Mouse (Mus musculus) embryonic facial prominence, embryonic 14.5 days (tissue): ENCODE results near the gene Gls. TPM values are rescaled to one million over a fixed set of nuclear protein-coding genes. Genes with fewer than 3 reads are reported as not detected.

Experiments
- ATAC-seq: fragments of 200-750 bp; cut with Nextera tagmentation; 2 replicates; pipeline ENCODE4 v1.8.0; 2017; ENCODE audit warnings: low read depth, moderate number of reproducible peaks, moderate TSS enrichment
- DNase-seq: peaks from one replicate; pipeline ENCODE4 v3.0.0-alpha.2; 2015; ENCODE audit warnings: low spot score
- H3K27ac ChIP-seq: fragments of 300-500 bp; sonication (generic); replicated peaks from 2 replicates; pipeline ENCODE4 v1.5.1; 2014; ENCODE audit warnings: low read depth, mild to moderate bottlenecking, low read length, moderate library complexity
- H3K27me3 ChIP-seq: fragments of 300-500 bp; sonication (generic); replicated peaks from 2 replicates; pipeline ENCODE4 v1.6.1; 2014; ENCODE audit warnings: low read length; ENCODE audit not compliant: control insufficient read depth, insufficient read depth
- H3K36me3 ChIP-seq: fragments of 300-500 bp; sonication (generic); 2 replicates; pipeline ENCODE4 v1.6.1; 2014; ENCODE audit warnings: low read length, mixed read lengths; ENCODE audit not compliant: control insufficient read depth, insufficient read depth
- H3K4me1 ChIP-seq: fragments of 300-500 bp; sonication (generic); 2 replicates; pipeline ENCODE4 v1.6.1; 2014; ENCODE audit warnings: antibody characterized with exemption, low read length; ENCODE audit not compliant: control insufficient read depth, insufficient read depth
- H3K4me2 ChIP-seq: fragments of 300-500 bp; sonication (generic); 2 replicates; pipeline ENCODE4 v1.6.1; 2014; ENCODE audit warnings: low read depth, mild to moderate bottlenecking, low read length, moderate library complexity, mixed read lengths
- H3K4me3 ChIP-seq: fragments of 300-500 bp; sonication (generic); 2 replicates; pipeline ENCODE4 v1.5.1; 2014; ENCODE audit warnings: low read depth, mild to moderate bottlenecking, low read length
- H3K9ac ChIP-seq: fragments of 300-500 bp; sonication (generic); 2 replicates; pipeline ENCODE4 v1.6.1; 2014; ENCODE audit warnings: low read depth, mild to moderate bottlenecking, low read length, moderate library complexity, mixed read lengths
- H3K9me3 ChIP-seq: fragments of 300-500 bp; sonication (generic); 2 replicates; pipeline ENCODE4 v1.6.1; 2016; ENCODE audit warnings: low read length; ENCODE audit not compliant: control insufficient read depth
- WGBS: fragments of 180-500 bp; shearing (Covaris S2); extraction: QIAGEN DNeasy Blood & Tissue Kit; methylation state at CpG from one replicate; pipeline ENCODE4 v1.1.7; 2014; 5-methylcytosine and 5-hydroxymethylcytosine counted together
- polyA plus RNA-seq: library from polyadenylated mRNA; unstranded; fragments of >200 nt; fragmentation: Nextera tagmentation; extraction: Ambion mirVana; gene quantifications from 2 replicates; pipeline ENCODE4 v1.2.1, GENCODE M21; 2014

Gene Gls
- polyA plus RNA-seq = 38.9 and 39.1 TPM in 2 replicates

GRCm38 (mm10) chr1:52233143-52233713 lies at the start of gene Gls:
TSS of gene Gls (minus strand) at chr1:52233232.
- Histone ChIP-seq H3K4me3 (peak within 1 kb of the TSS; percentile 93), H3K4me2 (peak within 1 kb of the TSS; percentile 87), H3K9ac (peak within 1 kb of the TSS; percentile 94), H3K36me3 (no peaks in the 10 kb centered on the region), H3K9me3 (no peaks in the 10 kb centered on the region), H3K4me1 (peaks cover 18% of the 10 kb centered on the region), H3K27me3 (no peaks in the 10 kb centered on the region), H3K27ac (peak within 1 kb of the TSS; percentile 95)
- DNase-seq (peak; percentile 99), ATAC-seq (peak; percentile 99)
- WGBS = under 1% methylated on average over 25 of the region's 46 CpGs

GRCm38 (mm10) chr1:52279831-52280595 lies 47.0 kb upstream of the Gls start:
- no peak overlapping the region for H3K4me3 ChIP-seq
- no peaks in the 10 kb centered on the region for H3K27me3 ChIP-seq
- no peaks in the 10 kb centered on the region for H3K4me1 ChIP-seq
- no peak overlapping the region for H3K4me2 ChIP-seq
- 64% methylated on average over 7 of the region's 7 CpGs for WGBS
- no peak overlapping the region for H3K9ac ChIP-seq
- no peaks in the 10 kb centered on the region for H3K36me3 ChIP-seq
- H3K9me3 ChIP-seq = no peaks in the 10 kb centered on the region
- no peak overlapping the region for H3K27ac ChIP-seq
- no peak for ATAC-seq
- DNase-seq = no peak

DNA sequence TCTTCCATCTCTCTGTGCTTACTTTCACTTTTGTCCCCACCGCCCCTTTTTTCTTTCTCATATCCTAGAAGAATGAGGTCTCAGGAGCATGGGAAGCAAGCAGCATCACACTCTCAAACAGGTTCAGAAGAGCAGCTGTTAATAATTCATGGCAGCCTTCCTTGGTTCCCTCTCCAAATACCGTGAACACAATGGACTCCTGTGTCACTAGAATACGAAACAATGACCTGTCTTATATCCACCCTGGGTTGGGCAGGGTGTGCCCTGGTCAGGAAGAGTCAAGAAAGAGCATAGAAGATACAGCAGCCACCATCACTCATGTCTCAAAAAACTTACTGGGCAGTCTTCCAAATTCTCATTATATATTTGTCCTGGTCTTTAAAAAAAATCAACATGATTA lies 46.3 kb upstream of the Gls start:
- DNase-seq (no peak), ATAC-seq (no peak)
- H3K36me3 ChIP-seq = no peaks in the 10 kb centered on the region
- H3K27ac ChIP-seq = no peak overlapping the region
- H3K27me3 ChIP-seq = no peaks in the 10 kb centered on the region
- WGBS = 44% methylated on average over 3 of the region's 3 CpGs
- H3K4me1 ChIP-seq = no peaks in the 10 kb centered on the region
- H3K9me3 ChIP-seq = no peaks in the 10 kb centered on the region
- H3K4me2 ChIP-seq = no peak overlapping the region
- no peak overlapping the region for H3K4me3 ChIP-seq
- H3K9ac ChIP-seq = no peak overlapping the region

DNA sequence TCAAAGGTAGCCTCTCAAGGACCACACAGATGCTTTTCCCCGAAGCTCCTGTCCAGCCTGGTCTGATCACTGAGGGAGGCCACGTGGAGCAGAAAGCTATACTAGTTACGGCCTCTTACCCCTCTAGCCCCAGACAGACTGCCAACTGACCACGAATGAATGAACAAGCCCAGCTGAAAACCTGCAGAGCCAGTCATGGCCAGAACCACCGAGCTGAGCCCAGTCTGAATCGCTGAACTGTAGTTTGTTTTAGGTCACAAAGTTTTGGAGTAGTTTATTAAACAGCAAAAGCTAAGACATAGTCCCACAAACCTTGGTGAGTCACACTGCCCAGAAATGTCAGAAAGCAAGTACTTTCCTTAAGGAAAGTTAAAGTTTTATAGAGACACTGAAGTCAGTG lies 45.0 kb upstream of the Gls start:
- Histone ChIP-seq H3K36me3 (no peaks in the 10 kb centered on the region), H3K9ac (no peak overlapping the region), H3K27me3 (no peaks in the 10 kb centered on the region), H3K4me2 (no peak overlapping the region), H3K9me3 (no peaks in the 10 kb centered on the region), H3K4me1 (no peaks in the 10 kb centered on the region), H3K27ac (no peak overlapping the region), H3K4me3 (no peak overlapping the region)
- DNase-seq (no peak), ATAC-seq (no peak)
- 59% methylated on average over 6 of the region's 6 CpGs for WGBS

DNA sequence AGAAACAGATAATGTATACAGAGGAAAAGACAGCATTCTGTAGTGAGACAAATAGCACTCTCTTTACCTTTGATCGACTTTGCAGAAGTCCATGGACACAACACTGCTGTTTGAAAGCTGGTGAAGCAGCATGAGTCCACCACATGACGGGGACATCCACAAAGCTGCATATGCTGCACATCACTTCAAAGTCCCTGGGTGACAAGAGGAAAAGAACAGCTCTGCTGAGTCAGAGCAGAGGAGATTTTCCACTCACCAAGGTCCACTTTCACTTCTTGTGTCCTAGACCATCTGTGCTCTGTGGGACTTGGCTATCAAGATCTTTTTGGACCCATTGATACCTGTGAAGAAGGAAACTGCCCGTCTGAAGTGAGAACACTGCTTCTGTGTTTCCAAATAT lies 41.2 kb upstream of the Gls start:
- Histone ChIP-seq H3K9ac (no peak overlapping the region), H3K27ac (no peak overlapping the region), H3K4me2 (no peak overlapping the region), H3K27me3 (no peaks in the 10 kb centered on the region), H3K4me1 (no peaks in the 10 kb centered on the region), H3K9me3 (no peaks in the 10 kb centered on the region), H3K36me3 (no peaks in the 10 kb centered on the region), H3K4me3 (no peak overlapping the region)
- WGBS = 86% methylated on average over 3 of the region's 3 CpGs
- DNase-seq = no peak
- no peak for ATAC-seq

- Histone ChIP-seq H3K9ac (no peak overlapping the region), H3K4me1 (no peaks in the 10 kb centered on the region), H3K9me3 (no peaks in the 10 kb centered on the region), H3K27ac (no peak overlapping the region), H3K4me2 (no peak overlapping the region), H3K36me3 (no peaks in the 10 kb centered on the region), H3K27me3 (no peaks in the 10 kb centered on the region), H3K4me3 (no peak overlapping the region)
- 59% methylated on average over 5 of the region's 5 CpGs for WGBS
- DNase-seq (no peak), ATAC-seq (no peak)
Observed at GRCm38 (mm10) chr1:52272018-52272678, 39.1 kb upstream of the Gls start.

GRCm38 (mm10) chr1:52270354-52270753 lies 37.3 kb upstream of the Gls start:
- no peak for DNase-seq
- no peak overlapping the region for H3K4me3 ChIP-seq
- no peak for ATAC-seq
- H3K4me2 ChIP-seq = no peak overlapping the region
- no peak overlapping the region for H3K27ac ChIP-seq
- no peak overlapping the region for H3K9ac ChIP-seq
- no peaks in the 10 kb centered on the region for H3K27me3 ChIP-seq
- no peaks in the 10 kb centered on the region for H3K36me3 ChIP-seq
- no peaks in the 10 kb centered on the region for H3K4me1 ChIP-seq
- H3K9me3 ChIP-seq = no peaks in the 10 kb centered on the region
- WGBS = 63% methylated on average over 9 of the region's 9 CpGs

- no peaks in the 10 kb centered on the region for H3K36me3 ChIP-seq
- no peak overlapping the region for H3K4me3 ChIP-seq
- DNase-seq (no peak), ATAC-seq (no peak)
- H3K27ac ChIP-seq = no peak overlapping the region
- no peaks in the 10 kb centered on the region for H3K27me3 ChIP-seq
- H3K4me1 ChIP-seq = no peaks in the 10 kb centered on the region
- no peaks in the 10 kb centered on the region for H3K9me3 ChIP-seq
- H3K9ac ChIP-seq = no peak overlapping the region
- H3K4me2 ChIP-seq = no peak overlapping the region
- WGBS = 57% methylated on average over 4 of the region's 4 CpGs
Observed at GRCm38 (mm10) chr1:52269596-52269995, 36.6 kb upstream of the Gls start.
